Mouse (Mus musculus) kidney, adult 2 months (tissue): ENCODE measurements around the gene Mms19. TPM values are rescaled to one million over a fixed set of nuclear protein-coding genes. Genes with fewer than 3 reads are reported as not detected.
A peak's percentile ranks its signal among the peaks of the same experiment; 100 is the strongest.

Source experiments
- DNase-seq: peaks from one replicate; pipeline ENCODE4 v3.0.0; 2021
- H3K27ac ChIP-seq: fragments of 200-500 bp; 2 replicates; pipeline ENCODE4 v1.5.1; 2012; ENCODE audit warnings: low read depth, low read length, control low read depth, inconsistent platforms; ENCODE audit not compliant: insufficient read depth
- H3K27me3 ChIP-seq: fragments of 200-500 bp; replicated peaks from 2 replicates; pipeline ENCODE4 v1.6.1; 2012; ENCODE audit warnings: mild to moderate bottlenecking, moderate library complexity, low read length, inconsistent platforms; ENCODE audit not compliant: control insufficient read depth, insufficient read depth
- H3K36me3 ChIP-seq: fragments of 200-500 bp; 2 replicates; pipeline ENCODE4 v1.6.1; 2012; ENCODE audit warnings: mild to moderate bottlenecking, moderate library complexity, low read length, inconsistent platforms; ENCODE audit not compliant: control insufficient read depth, insufficient read depth
- H3K4me1 ChIP-seq: fragments of 200-500 bp; 2 replicates; pipeline ENCODE4 v1.6.1; 2011; ENCODE audit warnings: low read length; ENCODE audit not compliant: control insufficient read depth, insufficient read depth
- H3K4me3 ChIP-seq: fragments of 200-500 bp; 2 replicates; pipeline ENCODE4 v1.5.1; 2011; ENCODE audit warnings: mild to moderate bottlenecking, low read depth, low read length, control low read depth; ENCODE audit not compliant: insufficient read depth
- CTCF ChIP-seq: fragments of 200-500 bp; conservative IDR thresholded peaks from 2 replicates; pipeline ENCODE4 v1.5.1; 2011; ENCODE audit warnings: low read depth, mild to moderate bottlenecking, control low read depth, low read length, moderate library complexity, mixed read lengths; ENCODE audit not compliant: insufficient read depth, insufficient read length
- POLR2A ChIP-seq: fragments of 200-500 bp; IDR thresholded peaks from one replicate; pipeline ENCODE4 v1.6.1; 2011; ENCODE audit warnings: low read depth, low read length, control low read depth
- WGBS: fragments of 180-500 bp; shearing (Covaris S2); methylation state at CpG from one replicate; pipeline ENCODE4 v1.1.7; 2018; 5-methylcytosine and 5-hydroxymethylcytosine counted together
- polyA plus RNA-seq: library from polyadenylated mRNA; depleted of rRNA; stranded (reverse); fragments of >200 nt; gene quantifications from 2 replicates; pipeline ENCODE4 v1.2.3, GENCODE M21; 2012

Mms19 gene
- polyA plus RNA-seq, 1 experiment, result 56.1 TPM

- peaks cover 23% of the 10 kb centered on the region for H3K4me1 ChIP-seq
- no peak overlapping the region for H3K27ac ChIP-seq
- 74% methylated on average over 6 of the region's 6 CpGs for WGBS
- no peak overlapping the region for H3K4me3 ChIP-seq
- H3K36me3 ChIP-seq, result no peaks in the 10 kb centered on the region
- TF ChIP-seq CTCF (no peak), POLR2A (no peak)
- DNase-seq, result no peak
- no peaks in the 10 kb centered on the region for H3K27me3 ChIP-seq
Measured at GRCm38 (mm10) chr19:41989810-41990209, 8.9 kb upstream of the Mms19 start.

- no peak for TF ChIP-seq CTCF
- TF ChIP-seq POLR2A, result no peak
- no peak for DNase-seq
- Histone ChIP-seq H3K27ac (no peak overlapping the region), H3K36me3 (no peaks in the 10 kb centered on the region), H3K4me3 (no peak overlapping the region), H3K27me3 (no peaks in the 10 kb centered on the region), H3K4me1 (peaks cover 17% of the 10 kb centered on the region)
- 61% methylated on average over 4 of the region's 4 CpGs for WGBS
Measured at GRCm38 (mm10) chr19:41987206-41987605, 6.2 kb upstream of the Mms19 start.

GRCm38 (mm10) chr19:41985994-41986393 lies 5.0 kb upstream of the Mms19 start:
- H3K4me3 ChIP-seq, result no peak overlapping the region
- no peak overlapping the region for H3K27ac ChIP-seq
- H3K27me3 ChIP-seq, result no peaks in the 10 kb centered on the region
- DNase-seq, result no peak
- WGBS, result 83% methylated on average over 5 of the region's 5 CpGs
- peaks cover 10% of the 10 kb centered on the region; the same call in 1 of the 2 replicates for H3K4me1 ChIP-seq
- TF ChIP-seq POLR2A (no peak), CTCF (no peak)
- H3K36me3 ChIP-seq, result no peaks in the 10 kb centered on the region

- Histone ChIP-seq H3K4me1 (peaks cover 7% of the 10 kb centered on the region; the same call in 1 of the 2 replicates), H3K4me3 (peak overlapping the region; percentile 81), H3K27ac (no peak overlapping the region), H3K36me3 (no peaks in the 10 kb centered on the region), H3K27me3 (no peaks in the 10 kb centered on the region)
- TF ChIP-seq POLR2A, result no peak
- no peak for TF ChIP-seq CTCF
- no peak for DNase-seq
- 10% methylated on average over 4 of the region's 4 CpGs for WGBS
Measured at GRCm38 (mm10) chr19:41982791-41983150, 1.8 kb upstream of the Mms19 start.

- Histone ChIP-seq H3K4me1 (peaks cover 7% of the 10 kb centered on the region; the same call in 1 of the 2 replicates), H3K4me3 (peak overlapping the region; percentile 81), H3K27ac (peak overlapping the region; percentile 89), H3K27me3 (no peaks in the 10 kb centered on the region), H3K36me3 (no peaks in the 10 kb centered on the region)
- DNase-seq, result peak; percentile 50
- under 1% methylated on average over 74 of the region's 74 CpGs for WGBS
- TF ChIP-seq CTCF (no peak), POLR2A (no peak)
Measured at GRCm38 (mm10) chr19:41981931-41982790, 1.2 kb upstream of the Mms19 start.

- Histone ChIP-seq H3K27ac (peak within 1 kb of the TSS; percentile 89), H3K4me3 (peak within 1 kb of the TSS; percentile 89), H3K4me1 (peaks cover 7% of the 10 kb centered on the region; the same call in 1 of the 2 replicates), H3K36me3 (no peaks in the 10 kb centered on the region), H3K27me3 (no peaks in the 10 kb centered on the region)
- DNase-seq, result no peak
- WGBS, result under 1% methylated on average over 32 of the region's 33 CpGs
- no peak for TF ChIP-seq CTCF
- no peak for TF ChIP-seq POLR2A
Measured at GRCm38 (mm10) chr19:41981595-41981927, 604 bp upstream of the Mms19 start, which contains the start of gene Ubtd1. Ubtd1 (plus strand) TSS chr19:41981763.

GRCm38 (mm10) chr19:41980422-41980818 lies 537 bp downstream of the Mms19 start:
- Histone ChIP-seq H3K4me3 (peak overlapping the region; percentile 89), H3K36me3 (no peaks in the 10 kb centered on the region), H3K27me3 (no peaks in the 10 kb centered on the region), H3K4me1 (peaks cover 7% of the 10 kb centered on the region; the same call in 1 of the 2 replicates), H3K27ac (peak overlapping the region; percentile 81)
- TF ChIP-seq CTCF (no peak), POLR2A (no peak)
- under 1% methylated on average over 16 of the region's 16 CpGs for WGBS
- peak; percentile 74 for DNase-seq
